Mouse (Mus musculus): ENCODE measurements around the gene Gm1043. TPM values are rescaled to one million over a fixed set of nuclear protein-coding genes. Genes with fewer than 3 reads are reported as not detected.
A peak's percentile ranks its signal among the peaks of the same experiment; 100 is the strongest.

Gm1043 gene
- polyA plus RNA-seq, 1 experiment, result 10.7 TPM

GRCm38 (mm10) chr5:37118242-37118641 lies 33.1 kb downstream of the Gm1043 start:
- DNase-seq (ENCODE audit: low read depth), result peak; percentile 56
- TF ChIP-seq CTCF (IDR thresholded peaks at IDR 0.05; ENCODE audit: borderline replicate concordance, extremely low read depth, insufficient read depth, insufficient read length) (peak; percentile 80; the same call in 1 of the 2 replicates), POLR2A (IDR thresholded peaks at IDR 0.05; ENCODE audit: borderline replicate concordance, extremely low read depth, insufficient read depth, insufficient read length, poor library complexity, severe bottlenecking) (no peak)

- DNase-seq (ENCODE audit: low read depth), result peak; percentile 34
- no peak for TF ChIP-seq CTCF (IDR thresholded peaks at IDR 0.05; ENCODE audit: borderline replicate concordance, extremely low read depth, insufficient read depth, insufficient read length)
- TF ChIP-seq POLR2A (IDR thresholded peaks at IDR 0.05; ENCODE audit: borderline replicate concordance, extremely low read depth, insufficient read depth, insufficient read length, poor library complexity, severe bottlenecking), result no peak
Measured at GRCm38 (mm10) chr5:37121186-37121680, 36.1 kb downstream of the Gm1043 start.

GRCm38 (mm10) chr5:37131841-37132240 lies 46.7 kb downstream of the Gm1043 start:
- no peak for TF ChIP-seq CTCF (IDR thresholded peaks at IDR 0.05; ENCODE audit: borderline replicate concordance, extremely low read depth, insufficient read depth, insufficient read length)
- no peak for TF ChIP-seq POLR2A (IDR thresholded peaks at IDR 0.05; ENCODE audit: borderline replicate concordance, extremely low read depth, insufficient read depth, insufficient read length, poor library complexity, severe bottlenecking)
- DNase-seq (ENCODE audit: low read depth), result no peak

- DNase-seq (ENCODE audit: low read depth), result no peak
- TF ChIP-seq CTCF (IDR thresholded peaks at IDR 0.05; ENCODE audit: borderline replicate concordance, extremely low read depth, insufficient read depth, insufficient read length) (no peak), POLR2A (IDR thresholded peaks at IDR 0.05; ENCODE audit: borderline replicate concordance, extremely low read depth, insufficient read depth, insufficient read length, poor library complexity, severe bottlenecking) (no peak)
Measured at GRCm38 (mm10) chr5:37141745-37142144, 56.6 kb downstream of the Gm1043 start.

GRCm38 (mm10) chr5:37147536-37147935 lies 62.4 kb downstream of the Gm1043 start:
- TF ChIP-seq POLR2A (IDR thresholded peaks at IDR 0.05; ENCODE audit: borderline replicate concordance, extremely low read depth, insufficient read depth, insufficient read length, poor library complexity, severe bottlenecking) (no peak), CTCF (IDR thresholded peaks at IDR 0.05; ENCODE audit: borderline replicate concordance, extremely low read depth, insufficient read depth, insufficient read length) (peak; percentile 88)

GRCm38 (mm10) chr5:37150650-37151049 lies 65.5 kb downstream of the Gm1043 start:
- TF ChIP-seq CTCF (IDR thresholded peaks at IDR 0.05; ENCODE audit: borderline replicate concordance, extremely low read depth, insufficient read depth, insufficient read length), result no peak
- TF ChIP-seq POLR2A (IDR thresholded peaks at IDR 0.05; ENCODE audit: borderline replicate concordance, extremely low read depth, insufficient read depth, insufficient read length, poor library complexity, severe bottlenecking), result no peak
- DNase-seq (ENCODE audit: low read depth), result no peak

More at GRCm38 (mm10) chr5:37147536-37147935, 62.4 kb downstream of the Gm1043 start:
- DNase-seq (ENCODE audit: low read depth), result peak; percentile 67

GRCm38 (mm10) chr5:37154472-37154871 lies 69.3 kb downstream of the Gm1043 start:
- no peak for DNase-seq (ENCODE audit: low read depth)

GRCm38 (mm10) chr5:37158408-37158807 lies 73.2 kb downstream of the Gm1043 start:
- TF ChIP-seq CTCF (IDR thresholded peaks at IDR 0.05; ENCODE audit: borderline replicate concordance, extremely low read depth, insufficient read depth, insufficient read length) (no peak), POLR2A (IDR thresholded peaks at IDR 0.05; ENCODE audit: borderline replicate concordance, extremely low read depth, insufficient read depth, insufficient read length, poor library complexity, severe bottlenecking) (no peak)
- no peak for DNase-seq (ENCODE audit: low read depth)

More at GRCm38 (mm10) chr5:37154472-37154871, 69.3 kb downstream of the Gm1043 start:
- TF ChIP-seq CTCF (IDR thresholded peaks at IDR 0.05; ENCODE audit: borderline replicate concordance, extremely low read depth, insufficient read depth, insufficient read length), result no peak
- no peak for TF ChIP-seq POLR2A (IDR thresholded peaks at IDR 0.05; ENCODE audit: borderline replicate concordance, extremely low read depth, insufficient read depth, insufficient read length, poor library complexity, severe bottlenecking)

GRCm38 (mm10) chr5:37162871-37163781 lies 78.0 kb downstream of the Gm1043 start:
- TF ChIP-seq POLR2A (IDR thresholded peaks at IDR 0.05; ENCODE audit: borderline replicate concordance, extremely low read depth, insufficient read depth, insufficient read length, poor library complexity, severe bottlenecking) (no peak), CTCF (IDR thresholded peaks at IDR 0.05; ENCODE audit: borderline replicate concordance, extremely low read depth, insufficient read depth, insufficient read length) (peak; percentile 94)
- DNase-seq (ENCODE audit: low read depth), result peak; percentile 93

- DNase-seq (ENCODE audit: low read depth), result peak; percentile 65
- TF ChIP-seq POLR2A (IDR thresholded peaks at IDR 0.05; ENCODE audit: borderline replicate concordance, extremely low read depth, insufficient read depth, insufficient read length, poor library complexity, severe bottlenecking) (no peak), CTCF (IDR thresholded peaks at IDR 0.05; ENCODE audit: borderline replicate concordance, extremely low read depth, insufficient read depth, insufficient read length) (no peak)
Measured at GRCm38 (mm10) chr5:37176466-37176865, 91.3 kb downstream of the Gm1043 start.

GRCm38 (mm10) chr5:37177061-37177460 lies 91.9 kb downstream of the Gm1043 start:
- TF ChIP-seq POLR2A (IDR thresholded peaks at IDR 0.05; ENCODE audit: borderline replicate concordance, extremely low read depth, insufficient read depth, insufficient read length, poor library complexity, severe bottlenecking) (no peak), CTCF (IDR thresholded peaks at IDR 0.05; ENCODE audit: borderline replicate concordance, extremely low read depth, insufficient read depth, insufficient read length) (no peak)
- peak; percentile 19 for DNase-seq (ENCODE audit: low read depth)

Data from brain, embryonic 14.5 days (tissue).